Mouse (Mus musculus): ENCODE measurements around the gene Dennd4c.

- no peak for TF ChIP-seq POLR2A (IDR thresholded peaks at IDR 0.05; ENCODE audit: control insufficient read depth, low read depth, low read length)
- TF ChIP-seq CTCF (IDR thresholded peaks at IDR 0.05; ENCODE audit: control insufficient read depth, insufficient read depth, insufficient replicate concordance, low read depth, low read length), result no peak
Measured at GRCm38 (mm10) chr4:86708801-86709200, 39.6 kb upstream of the Dennd4c start.

Data from testis, adult 2 months (tissue).